Mouse (Mus musculus) mouse embryonic stem cell (cell line): ENCODE data around the gene Wwox.

ENCODE experiments used
- in situ Hi-C, 2 experiments: fragments of 300-500 bp; cut with MboI; formaldehyde crosslinking; loops; 1 replicate in 1 of 2; 3 replicates in 1 of 2; pipeline ENCODE4 v1.14.3; 2019 to 2020; ENCODE audit warnings: low sequenced_read_pairs in 2 of 2, low pct_unique_long_range_greater_than_20kb in 1 of 2, mixed read lengths in 1 of 2; ENCODE audit not compliant: unreplicated experiment in 1 of 2

Gene Wwox

GRCm38 (mm10) chr8:114850014-114850870 lies 410.8 kb downstream of the Wwox start:
- in situ Hi-C loops: no loop called here

- in situ Hi-C loops: no loop called here
Observed at GRCm38 (mm10) chr8:114853765-114854164, 414.3 kb downstream of the Wwox start.

GRCm38 (mm10) chr8:114855833-114856232 lies 416.4 kb downstream of the Wwox start:
- in situ Hi-C loops: no loop called here

- in situ Hi-C loops: no loop called here
Observed at GRCm38 (mm10) chr8:114865911-114866310, 426.5 kb downstream of the Wwox start.

GRCm38 (mm10) chr8:114869321-114869720 lies 429.9 kb downstream of the Wwox start:
- in situ Hi-C loops: no loop called here

GRCm38 (mm10) chr8:114870410-114870809 lies 431.0 kb downstream of the Wwox start:
- in situ Hi-C loops: no loop called here

GRCm38 (mm10) chr8:114872491-114872890 lies 433.0 kb downstream of the Wwox start:
- in situ Hi-C loops: no loop called here

- in situ Hi-C loops: no loop called here
Observed at GRCm38 (mm10) chr8:114875161-114875560, 435.7 kb downstream of the Wwox start.

- in situ Hi-C loops: no loop called here
Observed at GRCm38 (mm10) chr8:114876161-114876611, 436.7 kb downstream of the Wwox start.

GRCm38 (mm10) chr8:114876696-114877206 lies 437.3 kb downstream of the Wwox start:
- in situ Hi-C loops: no loop called here

- in situ Hi-C loops: no loop called here
Observed at GRCm38 (mm10) chr8:114877234-114877633, 437.8 kb downstream of the Wwox start.

GRCm38 (mm10) chr8:114878449-114879276 lies 439.2 kb downstream of the Wwox start:
- in situ Hi-C loops: no loop called here

GRCm38 (mm10) chr8:114879277-114879568 lies 439.8 kb downstream of the Wwox start:
- in situ Hi-C loops: no loop called here

- in situ Hi-C loops: no loop called here
Observed at GRCm38 (mm10) chr8:114879678-114880077, 440.2 kb downstream of the Wwox start.

GRCm38 (mm10) chr8:114880475-114881135 lies 441.1 kb downstream of the Wwox start:
- in situ Hi-C loops: no loop called here

- in situ Hi-C loops: no loop called here
Observed at GRCm38 (mm10) chr8:114881891-114882401, 442.5 kb downstream of the Wwox start.

- in situ Hi-C loops: no loop called here
Observed at GRCm38 (mm10) chr8:114882504-114882903, 443.0 kb downstream of the Wwox start.

- in situ Hi-C loops: no loop called here
Observed at GRCm38 (mm10) chr8:114882936-114883606, 443.6 kb downstream of the Wwox start.
